ENCODE assay signal across 14 mouse cellular contexts in the genomic region with DNA sequence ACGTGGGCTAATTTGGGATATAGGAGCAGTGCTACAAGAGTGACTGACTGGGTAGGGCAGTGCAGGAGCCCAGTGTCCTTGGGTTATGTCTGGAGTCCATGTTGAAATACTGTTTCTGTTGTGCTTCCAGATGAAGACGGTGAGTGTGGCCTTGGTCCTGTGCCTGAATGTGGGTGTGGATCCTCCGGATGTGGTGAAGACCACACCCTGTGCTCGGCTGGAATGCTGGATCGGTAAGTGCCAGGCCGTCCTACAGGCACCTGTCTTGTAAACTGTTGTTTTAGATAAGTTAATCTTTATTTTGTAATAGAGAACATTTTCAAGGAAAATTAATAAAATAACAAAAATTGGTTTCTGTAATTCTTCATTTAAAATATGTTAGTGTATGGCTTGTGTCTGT. TPM values are rescaled to one million over a fixed set of nuclear protein-coding genes. Genes with fewer than 3 reads are reported as not detected.
A peak's percentile ranks its signal among the peaks of the same experiment; 100 is the strongest.
DNase-seq lines count a peak whose midpoint lies in the region; ATAC-seq lines count a peak whose summit lies in the region.
"Had no signal": no experiment of that assay in that cellular context is flagged by ENCODE, and none has a peak within 500 bp of the region (broad histone marks: within the 10 kb centered on the region; RNA-seq: fewer than 3 reads in every experiment).

No protein-coding gene starts in this region.

- H3K36me3 ChIP-seq in liver, embryonic 13.5 days = 0 out of 2 replicates have a peak, but pooled peaks cover 4% of the 10 kb centered on the region
- H3K36me3 ChIP-seq: embryonic facial prominence, embryonic 12.5 days had no signal

- no peak overlapping the region for H3K27ac ChIP-seq in liver, embryonic 13.5 days
- H3K27ac ChIP-seq: embryonic facial prominence, embryonic 12.5 days had no signal

- DNase-seq in gastrocnemius, postnatal 25 days = peak; percentile 28
- no peak for DNase-seq in gastrocnemius, adult 8-10 months (ENCODE audit: low spot score in 2 of 2)
- peak; percentile 8 to 19 for DNase-seq in urinary bladder, postnatal 36 days (ENCODE audit: low spot score in 2 of 2)
- DNase-seq in urinary bladder, postnatal 10 days (ENCODE audit: low spot score) = no peak
- no peak for DNase-seq in liver, embryonic 13.5 days
- DNase-seq in left cerebral cortex, adult 18-20 months (ENCODE audit: low spot score in 2 of 2) = no peak
- no peak for DNase-seq in embryo, embryonic 10.5 days (ENCODE audit: low spot score)
- no peak for DNase-seq in T-cell, adult 2 months (ENCODE audit: low spot score)
- DNase-seq: cerebellum, postnatal 10 days; kidney, adult 9 months had no signal

- no peaks in the 10 kb centered on the region for H3K27me3 ChIP-seq in liver, embryonic 13.5 days
- H3K27me3 ChIP-seq: embryonic facial prominence, embryonic 12.5 days had no signal

- peaks cover 62% of the 10 kb centered on the region for H3K4me1 ChIP-seq in liver, embryonic 13.5 days (replicated peaks)
- H3K4me1 ChIP-seq: embryonic facial prominence, embryonic 12.5 days had no signal

- peak overlapping the region; percentile 31 for H3K4me2 ChIP-seq in liver, embryonic 13.5 days
- H3K4me2 ChIP-seq: embryonic facial prominence, embryonic 12.5 days; heart, embryonic 11.5 days had no signal

- H3K9me3 ChIP-seq in liver, embryonic 13.5 days (replicated peaks) = no peaks in the 10 kb centered on the region
- H3K9me3 ChIP-seq: embryonic facial prominence, embryonic 12.5 days; megakaryocyte, embryonic 14.5 days had no signal

- peak; percentile 60 for ATAC-seq in liver, embryonic 13.5 days (ENCODE audit: low read depth)
- ATAC-seq: hindbrain, embryonic 16.5 days had no signal

- 52% methylated on average over 6 of the region's 6 CpGs for WGBS in liver, embryonic 13.5 days (ENCODE audit: insufficient replicate concordance)

- no peak overlapping the region for H3K4me3 ChIP-seq in liver, embryonic 13.5 days (replicated peaks)
- H3K4me3 ChIP-seq: embryonic facial prominence, embryonic 12.5 days; megakaryocyte, embryonic 14.5 days had no signal

- no peak overlapping the region for H3K9ac ChIP-seq in liver, embryonic 13.5 days
- H3K9ac ChIP-seq: embryonic facial prominence, embryonic 12.5 days had no signal

RNA-seq across cellular contexts. Expression of gene Rptor, which starts 54.8 kb away (rescaled TPM):
- total RNA-seq in gastrocnemius, postnatal 25 days (2021) = 10 to 100 TPM; 23.7 to 24.8 TPM
- total RNA-seq in gastrocnemius, adult 8-10 months (2022) = 10 to 100 TPM; 25.2 to 28.5 (median 26.6) TPM
- 4.9 and 5.1 TPM in 2 replicates for polyA plus RNA-seq in liver, embryonic 13.5 days (2015; fragmentation: Nextera tagmentation; extraction: Ambion mirVana)
- 10 to 100 TPM; 63.1 to 64.1 TPM for total RNA-seq in left cerebral cortex, adult 18-20 months (2021)

Comparison
In these comparisons a context has a peak if more than half of its experiments do, and no peak if none do; other contexts are left out.
1. DNase-seq: peak in gastrocnemius, postnatal 25 days (single experiment) and urinary bladder, postnatal 36 days (2 of 2); none in gastrocnemius, adult 8-10 months (0 of 2), urinary bladder, postnatal 10 days (single experiment), liver, embryonic 13.5 days (single experiment), left cerebral cortex, adult 18-20 months (0 of 2), embryo, embryonic 10.5 days (single experiment) and T-cell, adult 2 months (single experiment).